In the genomic region with DNA sequence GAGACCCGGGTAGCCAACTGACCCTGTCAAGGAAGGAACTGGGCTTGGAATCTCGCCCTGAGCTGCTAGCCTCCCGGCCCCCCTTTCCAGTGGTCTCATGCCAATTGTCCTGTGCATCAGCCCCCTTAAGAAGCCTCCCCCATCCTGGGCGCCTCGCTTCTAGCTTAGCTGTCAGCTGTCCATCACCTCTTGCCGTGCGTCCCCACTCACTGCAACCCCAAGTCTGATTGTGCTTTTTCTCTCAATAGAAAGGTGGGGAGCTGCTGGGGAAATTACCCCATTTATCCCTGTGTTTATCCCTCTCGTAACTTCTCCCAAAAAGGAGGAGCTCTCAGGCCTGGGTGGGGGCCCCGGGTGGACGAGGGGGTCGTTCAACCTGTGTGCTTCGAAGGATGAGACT, we compare ENCODE assay signal across 7 mouse cellular contexts. TPM values are rescaled to one million over a fixed set of nuclear protein-coding genes. Genes with fewer than 3 reads are reported as not detected.
DNase-seq lines count a peak whose midpoint lies in the region; ATAC-seq lines count a peak whose summit lies in the region.

No protein-coding gene starts in this region.

- H3K27ac ChIP-seq in lung, embryonic 16.5 days (ENCODE audit: low read length), result peak overlapping the region; percentile 97
- no peak overlapping the region for H3K27ac ChIP-seq in forebrain, embryonic 11.5 days (ENCODE audit: low read depth, low read length)
- H3K27ac ChIP-seq in intestine, embryonic 14.5 days (ENCODE audit: low read depth), result no peak overlapping the region
- H3K27ac ChIP-seq in neural tube, embryonic 12.5 days, result no peak overlapping the region

- peak overlapping the region; percentile 88 for H3K9ac ChIP-seq in lung, embryonic 16.5 days (ENCODE audit: low read length)
- H3K9ac ChIP-seq in forebrain, embryonic 11.5 days (ENCODE audit: low read length), result 0 out of 2 replicates have a peak overlapping the region, but pooled peaks have one; percentile 20
- peak overlapping the region; percentile 79; the same call in 1 of the 2 replicates for H3K9ac ChIP-seq in intestine, embryonic 14.5 days (ENCODE audit: low read length)
- no peak overlapping the region for H3K9ac ChIP-seq in neural tube, embryonic 12.5 days

- H3K4me2 ChIP-seq in lung, embryonic 16.5 days (ENCODE audit: low read depth, low read length), result peak overlapping the region; percentile 92
- peak overlapping the region; percentile 71; the same call in 1 of the 2 replicates for H3K4me2 ChIP-seq in forebrain, embryonic 11.5 days (ENCODE audit: low read depth, low read length, severe bottlenecking)
- peak overlapping the region; percentile 81 for H3K4me2 ChIP-seq in intestine, embryonic 14.5 days (ENCODE audit: low read length)
- H3K4me2 ChIP-seq in neural tube, embryonic 12.5 days (replicated peaks), result peak overlapping the region; percentile 77

- no peak for ATAC-seq in lung, embryonic 16.5 days (ENCODE audit: low read depth)
- no peak for ATAC-seq in forebrain, embryonic 11.5 days (replicated peaks; ENCODE audit: low FRiP score)
- 0 out of 2 replicates have a peak, but pooled peaks have one; percentile 0 for ATAC-seq in intestine, embryonic 14.5 days (replicated peaks; ENCODE audit: low FRiP score, low TSS enrichment, low read depth)
- ATAC-seq in neural tube, embryonic 12.5 days (ENCODE audit: low FRiP score, low read depth), result no peak

- H3K36me3 ChIP-seq in lung, embryonic 16.5 days (ENCODE audit: control insufficient read depth, insufficient read depth, low read length), result peaks cover 14% of the 10 kb centered on the region
- no peaks in the 10 kb centered on the region; the same call in 1 of the 2 replicates for H3K36me3 ChIP-seq in forebrain, embryonic 11.5 days (ENCODE audit: control insufficient read depth, insufficient read depth, low read length)
- peaks cover 55% of the 10 kb centered on the region for H3K36me3 ChIP-seq in intestine, embryonic 14.5 days (ENCODE audit: control insufficient read depth, insufficient read depth, low read length)
- peaks cover 40% of the 10 kb centered on the region for H3K36me3 ChIP-seq in neural tube, embryonic 12.5 days

- 17% methylated on average over 12 of the region's 12 CpGs for WGBS in lung, embryonic 16.5 days
- 11% methylated on average over 12 of the region's 12 CpGs for WGBS in forebrain, embryonic 11.5 days
- WGBS in intestine, embryonic 14.5 days, result 19% methylated on average over 12 of the region's 12 CpGs
- WGBS in neural tube, embryonic 12.5 days, result 13% methylated on average over 12 of the region's 12 CpGs

- H3K9me3 ChIP-seq in lung, embryonic 16.5 days (ENCODE audit: control insufficient read depth, low read length), result no peaks in the 10 kb centered on the region
- H3K9me3 ChIP-seq in forebrain, embryonic 11.5 days (ENCODE audit: control insufficient read depth, low read length), result no peaks in the 10 kb centered on the region
- no peaks in the 10 kb centered on the region for H3K9me3 ChIP-seq in intestine, embryonic 14.5 days (ENCODE audit: control insufficient read depth, low read length)
- no peaks in the 10 kb centered on the region for H3K9me3 ChIP-seq in neural tube, embryonic 12.5 days

- no peaks in the 10 kb centered on the region for H3K27me3 ChIP-seq in lung, embryonic 16.5 days (ENCODE audit: control insufficient read depth, insufficient read depth, low read depth, low read length)
- H3K27me3 ChIP-seq in forebrain, embryonic 11.5 days (ENCODE audit: control insufficient read depth, insufficient read depth, low read length), result peaks cover 13% of the 10 kb centered on the region; the same call in 1 of the 2 replicates
- H3K27me3 ChIP-seq in intestine, embryonic 14.5 days (replicated peaks; ENCODE audit: control insufficient read depth, insufficient read depth, low read length), result no peaks in the 10 kb centered on the region
- H3K27me3 ChIP-seq in neural tube, embryonic 12.5 days (replicated peaks), result peaks cover 17% of the 10 kb centered on the region

- H3K4me1 ChIP-seq in lung, embryonic 16.5 days (replicated peaks; ENCODE audit: control insufficient read depth, insufficient read depth, low read length), result peaks cover 23% of the 10 kb centered on the region
- H3K4me1 ChIP-seq in forebrain, embryonic 11.5 days (replicated peaks; ENCODE audit: control insufficient read depth, insufficient read depth, low read length), result peaks cover 10% of the 10 kb centered on the region
- peaks cover 17% of the 10 kb centered on the region for H3K4me1 ChIP-seq in intestine, embryonic 14.5 days (replicated peaks; ENCODE audit: control insufficient read depth, insufficient read depth, low read length)
- peaks cover 18% of the 10 kb centered on the region for H3K4me1 ChIP-seq in neural tube, embryonic 12.5 days

- no peak for DNase-seq in lung, postnatal 36 days
- no peak for DNase-seq in forebrain, embryonic 11.5 days (ENCODE audit: low spot score)
- DNase-seq in intestine, embryonic 14.5 days (ENCODE audit: low spot score), result no peak
- DNase-seq in urinary bladder, postnatal 4 days (ENCODE audit: low spot score in 2 of 2), result no peak
- DNase-seq in urinary bladder, postnatal 10 days (ENCODE audit: low spot score), result no peak

- peak overlapping the region; percentile 80 for H3K4me3 ChIP-seq in lung, embryonic 16.5 days (ENCODE audit: low read length)
- H3K4me3 ChIP-seq in forebrain, embryonic 11.5 days (ENCODE audit: low read depth, low read length), result no peak overlapping the region; the same call in 1 of the 2 replicates
- peak overlapping the region; percentile 76 for H3K4me3 ChIP-seq in intestine, embryonic 14.5 days (ENCODE audit: low read depth, low read length)
- H3K4me3 ChIP-seq in neural tube, embryonic 12.5 days, result 0 out of 2 replicates have a peak overlapping the region, but pooled peaks have one; percentile 82

RNA-seq across cellular contexts. Expression of a gene that starts 1.5 kb away (rescaled TPM):
- 8.4 and 11.0 TPM in 2 replicates for polyA plus RNA-seq in lung, embryonic 16.5 days (2015; fragmentation: Nextera tagmentation; extraction: Ambion mirVana)
- polyA plus RNA-seq in forebrain, embryonic 11.5 days (2014; fragmentation: Nextera tagmentation; extraction: Ambion mirVana), result 12.3 and 16.8 TPM in 2 replicates
- polyA plus RNA-seq in intestine, embryonic 14.5 days (2014; fragmentation: Nextera tagmentation; extraction: Ambion mirVana), result 15.4 and 17.6 TPM in 2 replicates
- polyA plus RNA-seq in neural tube, embryonic 12.5 days (2016; fragmentation: Nextera tagmentation; extraction: Ambion mirVana), result 9.7 and 9.8 TPM in 2 replicates

RNA-seq across cellular contexts. Expression of a gene that starts 5.3 kb away (rescaled TPM):
- 0.55 and 1.1 TPM in 2 replicates for polyA plus RNA-seq in lung, embryonic 16.5 days (2015; fragmentation: Nextera tagmentation; extraction: Ambion mirVana)
- 0.87 and 0.90 TPM in 2 replicates for polyA plus RNA-seq in forebrain, embryonic 11.5 days (2014; fragmentation: Nextera tagmentation; extraction: Ambion mirVana)
- 0.39 and 0.66 TPM in 2 replicates for polyA plus RNA-seq in intestine, embryonic 14.5 days (2014; fragmentation: Nextera tagmentation; extraction: Ambion mirVana)
- polyA plus RNA-seq in neural tube, embryonic 12.5 days (2016; fragmentation: Nextera tagmentation; extraction: Ambion mirVana), result 0.83 and 0.95 TPM in 2 replicates

RNA-seq across cellular contexts. Expression of a gene that starts 16.0 kb away (rescaled TPM):
- 3.5 and 4.4 TPM in 2 replicates for polyA plus RNA-seq in lung, embryonic 16.5 days (2015; fragmentation: Nextera tagmentation; extraction: Ambion mirVana)
- 0.47 and 0.73 TPM in 2 replicates for polyA plus RNA-seq in forebrain, embryonic 11.5 days (2014; fragmentation: Nextera tagmentation; extraction: Ambion mirVana)
- 1.3 and 1.6 TPM in 2 replicates for polyA plus RNA-seq in intestine, embryonic 14.5 days (2014; fragmentation: Nextera tagmentation; extraction: Ambion mirVana)
- polyA plus RNA-seq in neural tube, embryonic 12.5 days (2016; fragmentation: Nextera tagmentation; extraction: Ambion mirVana), result 0.54 TPM in 1 of 2 replicates, not detected in the other

RNA-seq across cellular contexts. Expression of a gene that starts 23.2 kb away (rescaled TPM):
- 103 and 133 TPM in 2 replicates for polyA plus RNA-seq in lung, embryonic 16.5 days (2015; fragmentation: Nextera tagmentation; extraction: Ambion mirVana)
- polyA plus RNA-seq in forebrain, embryonic 11.5 days (2014; fragmentation: Nextera tagmentation; extraction: Ambion mirVana), result 171 and 189 TPM in 2 replicates
- polyA plus RNA-seq in intestine, embryonic 14.5 days (2014; fragmentation: Nextera tagmentation; extraction: Ambion mirVana), result 97.9 and 105 TPM in 2 replicates
- 215 and 218 TPM in 2 replicates for polyA plus RNA-seq in neural tube, embryonic 12.5 days (2016; fragmentation: Nextera tagmentation; extraction: Ambion mirVana)

RNA-seq across cellular contexts. Expression of a gene that starts 25.3 kb away (rescaled TPM):
- polyA plus RNA-seq in lung, embryonic 16.5 days (2015; fragmentation: Nextera tagmentation; extraction: Ambion mirVana), result 6.5 and 7.4 TPM in 2 replicates
- polyA plus RNA-seq in forebrain, embryonic 11.5 days (2014; fragmentation: Nextera tagmentation; extraction: Ambion mirVana), result 2.5 and 4.4 TPM in 2 replicates
- 5.8 and 7.0 TPM in 2 replicates for polyA plus RNA-seq in intestine, embryonic 14.5 days (2014; fragmentation: Nextera tagmentation; extraction: Ambion mirVana)
- 10.2 and 10.8 TPM in 2 replicates for polyA plus RNA-seq in neural tube, embryonic 12.5 days (2016; fragmentation: Nextera tagmentation; extraction: Ambion mirVana)
